Mouse (Mus musculus) CH12.LX (cell line): ENCODE measurements around the gene Arvcf. TPM values are rescaled to one million over a fixed set of nuclear protein-coding genes. Genes with fewer than 3 reads are reported as not detected.

Experiments
- DNase-seq: peaks from one replicate; pipeline ENCODE4 v3.0.0-alpha.2; 2013; ENCODE audit errors: extremely low read depth
- H3K27ac ChIP-seq: 2 replicates; pipeline ENCODE4 v1.5.1; 2012; ENCODE audit warnings: low read depth, mild to moderate bottlenecking, control low read depth, moderate library complexity; ENCODE audit not compliant: insufficient read depth
- H3K27me3 ChIP-seq: replicated peaks from 2 replicates; pipeline ENCODE3; 2012; ENCODE audit warnings: inconsistent platforms
- H3K36me3 ChIP-seq, 2 experiments: replicated peaks in 1 of 2; 2 replicates each; pipeline versions ENCODE3 to v1.6.1; 2012; ENCODE audit warnings: inconsistent platforms in 1 of 2, low read length in 1 of 2, mild to moderate bottlenecking in 1 of 2, mixed read lengths in 1 of 2, moderate library complexity in 1 of 2; ENCODE audit not compliant: control insufficient read depth in 1 of 2, insufficient read depth in 1 of 2
- H3K4me1 ChIP-seq, 2 experiments: 2 replicates each; pipeline ENCODE4 v1.6.1; 2012; ENCODE audit warnings: inconsistent platforms in 1 of 2, moderate library complexity in 1 of 2; ENCODE audit not compliant: insufficient read depth in 2 of 2, control insufficient read depth in 1 of 2
- H3K4me2 ChIP-seq: 2 replicates; pipeline ENCODE4 v1.6.1; 2012; ENCODE audit warnings: low read depth, mild to moderate bottlenecking, control low read depth; ENCODE audit not compliant: poor library complexity, insufficient read depth, severe bottlenecking
- H3K4me3 ChIP-seq, 3 experiments: fragments of 150-350 bp in 1 of 3; sonication (generic) in 1 of 3; replicated peaks in 1 of 3; 2 replicates each; pipeline versions ENCODE3 to v1.5.1; 2011 to 2012; ENCODE audit warnings: low read depth in 2 of 3, low read length in 2 of 3, mild to moderate bottlenecking in 2 of 3, moderate library complexity in 2 of 3, control low read depth in 1 of 3, improper control_type of control experiment in 1 of 3, inconsistent platforms in 1 of 3, mixed read lengths in 1 of 3; ENCODE audit not compliant: poor library complexity in 1 of 3
- H3K79me2 ChIP-seq: replicated peaks from 2 replicates; pipeline ENCODE4 v1.6.1; 2012; ENCODE audit warnings: mild to moderate bottlenecking, moderate library complexity; ENCODE audit not compliant: control insufficient read depth, poor library complexity, insufficient read depth, severe bottlenecking; ENCODE audit errors: extremely low read depth
- H3K9ac ChIP-seq: 2 replicates; pipeline ENCODE4 v1.6.1; 2012; ENCODE audit warnings: low read depth, mild to moderate bottlenecking, control low read depth, moderate library complexity; ENCODE audit not compliant: insufficient read depth
- H3K9me3 ChIP-seq: replicated peaks from 2 replicates; pipeline ENCODE3; 2012; ENCODE audit warnings: low read length, inconsistent platforms, mixed read lengths
- CTCF ChIP-seq, 2 experiments: IDR thresholded peaks in 1 of 2; conservative IDR thresholded peaks in 1 of 2; 2 replicates each; pipeline ENCODE4 v1.5.1; 2011 to 2012; ENCODE audit warnings: low read depth in 2 of 2, low read length in 2 of 2, improper control_type of control experiment in 1 of 2, inconsistent platforms in 1 of 2, mild to moderate bottlenecking in 1 of 2, moderate library complexity in 1 of 2
- ELF1 ChIP-seq: IDR thresholded peaks from 2 replicates; pipeline ENCODE4 v1.6.1; 2014; ENCODE audit warnings: low read depth, mild to moderate bottlenecking, inconsistent platforms, low read length, improper control_type of control experiment
- EP300 ChIP-seq: IDR thresholded peaks from 2 replicates; pipeline ENCODE4 v1.6.1; 2011; ENCODE audit warnings: low read length, improper control_type of control experiment
- ETS1 ChIP-seq: conservative IDR thresholded peaks from 2 replicates; pipeline ENCODE4 v1.6.1; 2012; ENCODE audit warnings: low read depth, mild to moderate bottlenecking, inconsistent platforms, low read length, improper control_type of control experiment, moderate library complexity
- HCFC1 ChIP-seq: IDR thresholded peaks from 2 replicates; pipeline ENCODE4 v1.6.1; 2012; ENCODE audit warnings: low read depth, mild to moderate bottlenecking, inconsistent platforms, low read length, improper control_type of control experiment
- IRF4 ChIP-seq: IDR thresholded peaks from 2 replicates; pipeline ENCODE4 v1.6.1; 2014; ENCODE audit warnings: low read depth, mild to moderate bottlenecking, inconsistent platforms, low read length, improper control_type of control experiment
- JUN ChIP-seq: IDR thresholded peaks from 2 replicates; pipeline ENCODE4 v1.6.1; 2011; ENCODE audit warnings: low read depth, mild to moderate bottlenecking, low read length, improper control_type of control experiment, moderate library complexity; ENCODE audit not compliant: insufficient read depth
- MAX ChIP-seq: IDR thresholded peaks from 2 replicates; pipeline ENCODE4 v1.6.1; 2011; ENCODE audit warnings: low read length, improper control_type of control experiment
- MAZ ChIP-seq: IDR thresholded peaks from 2 replicates; pipeline ENCODE4 v1.6.1; 2012; ENCODE audit warnings: low read depth, mild to moderate bottlenecking, inconsistent platforms, low read length, improper control_type of control experiment, moderate library complexity
- MEF2A ChIP-seq: IDR thresholded peaks from 2 replicates; pipeline ENCODE4 v1.6.1; 2014; ENCODE audit warnings: low read depth, mild to moderate bottlenecking, inconsistent platforms, low read length, improper control_type of control experiment, borderline replicate concordance
- MXI1 ChIP-seq: IDR thresholded peaks from 2 replicates; pipeline ENCODE4 v1.6.1; 2011; ENCODE audit warnings: mild to moderate bottlenecking, low read depth, low read length, improper control_type of control experiment
- NELFE ChIP-seq: IDR thresholded peaks from 2 replicates; pipeline ENCODE4 v1.6.1; 2011; ENCODE audit warnings: low read depth, low read length, improper control_type of control experiment
- POLR2A ChIP-seq: IDR thresholded peaks from 2 replicates; pipeline ENCODE4 v1.6.1; 2011; ENCODE audit warnings: low read depth, mild to moderate bottlenecking, improper control_type of control experiment, low read length
- POLR2AphosphoS2 ChIP-seq: IDR thresholded peaks from 2 replicates; pipeline ENCODE4 v1.6.1; 2011; ENCODE audit warnings: low read depth, low read length, improper control_type of control experiment
- RCOR1 ChIP-seq: conservative IDR thresholded peaks from 2 replicates; pipeline ENCODE4 v1.6.1; 2012; ENCODE audit warnings: low read depth, mild to moderate bottlenecking, inconsistent platforms, low read length, improper control_type of control experiment
- SIN3A ChIP-seq: IDR thresholded peaks from 2 replicates; pipeline ENCODE4 v1.6.1; 2012; ENCODE audit warnings: low read length, improper control_type of control experiment, inconsistent platforms
- SMC3 ChIP-seq: IDR thresholded peaks from 2 replicates; pipeline ENCODE4 v1.6.1; 2011; ENCODE audit warnings: low read depth, low read length, improper control_type of control experiment
- TBP ChIP-seq: conservative IDR thresholded peaks from 2 replicates; pipeline ENCODE4 v1.6.1; 2011; ENCODE audit warnings: low read depth, low read length, improper control_type of control experiment
- dilution Hi-C: fragments of 300-500 bp; cut with MboI; formaldehyde crosslinking; loops from 2 replicates; pipeline ENCODE4 v1.14.3; 2020; ENCODE audit warnings: low sequenced_read_pairs; ENCODE audit not compliant: extremely low pct_unique_long_range_greater_than_20kb, extremely low pct_ligation_motif_present
- in situ Hi-C: fragments of 300-500 bp; cut with MboI; formaldehyde crosslinking; loops from 3 replicates; pipeline ENCODE4 v1.14.3; 2019; ENCODE audit warnings: low sequenced_read_pairs, low pct_ligation_motif_present, low pct_unique_long_range_greater_than_20kb, mixed read lengths
- polyA plus RNA-seq: library from polyadenylated mRNA; unstranded; fragments of >175 nt; gene quantifications from 2 replicates; pipeline ENCODE4 v1.2.1, GENCODE M21; 2012; ENCODE audit warnings: low read depth; ENCODE audit not compliant: insufficient read length
- total RNA-seq, 2 experiments: library from RNA; depleted of rRNA; stranded (reverse); fragments of 300-350 nt in 1 of 2; fragments of >200 nt in 1 of 2; gene quantifications; 2 replicates each; pipeline ENCODE4 v1.2.3; 2012 to 2014

Arvcf gene
- total and polyA plus RNA-seq, 3 experiments: 1.1 to 7.5 (median 3.9) TPM

- Histone ChIP-seq H3K9ac (no peak overlapping the region), H3K27me3 (no peaks in the 10 kb centered on the region), H3K79me2 (no peaks in the 10 kb centered on the region), H3K27ac (no peak overlapping the region), H3K9me3 (peaks cover 4% of the 10 kb centered on the region), H3K36me3 (no peaks in the 10 kb centered on the region), H3K4me1 (peaks cover 0 to 3% of the 10 kb centered on the region in 2 experiments; a peak in 1 of 4 replicates), H3K4me3 (no peak overlapping the region), H3K4me2 (no peak overlapping the region)
- DNase-seq: no peak
- dilution Hi-C loops: no loop called here
- TF ChIP-seq EP300: no peak
- no peak for TF ChIP-seq CTCF (conservative IDR thresholded peaks at IDR 0.05 in 1 of 2, IDR thresholded peaks at IDR 0.05 in 1 of 2; ENCODE audit: low read depth in 2 of 2, low read length in 2 of 2)
- TF ChIP-seq RCOR1: no peak
- TF ChIP-seq JUN: no peak
- no peak for TF ChIP-seq MAZ
- no peak for TF ChIP-seq SMC3
- no peak for TF ChIP-seq MEF2A
- no peak for TF ChIP-seq POLR2A
- TF ChIP-seq MAX: no peak
- no peak for TF ChIP-seq MXI1
- no peak for TF ChIP-seq HCFC1
- TF ChIP-seq TBP: no peak
- no peak for TF ChIP-seq SIN3A
- in situ Hi-C loops: no loop called here
Observed at GRCm38 (mm10) chr16:18366849-18367248, 18.9 kb downstream of the Arvcf start.

DNA sequence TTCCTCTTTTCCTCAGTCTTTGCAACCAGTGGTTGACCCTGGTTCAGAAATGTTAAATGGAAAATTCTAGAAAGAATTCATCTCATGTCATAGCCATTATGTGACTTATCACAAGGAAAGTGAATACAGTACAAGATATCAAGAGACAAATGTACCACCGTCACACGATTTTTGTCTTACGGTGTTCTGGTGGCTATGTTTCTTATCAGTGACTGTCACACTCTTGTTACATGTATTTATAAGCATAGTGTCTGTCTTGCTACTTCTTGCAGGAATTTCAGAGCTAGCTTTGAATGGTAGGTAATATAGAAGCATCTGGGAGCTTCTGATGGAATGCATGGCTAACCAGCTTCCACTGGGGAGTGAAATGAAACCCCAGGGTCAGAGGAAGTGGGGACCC lies 22.2 kb downstream of the Arvcf start:
- DNase-seq: no peak
- Histone ChIP-seq H3K27me3 (no peaks in the 10 kb centered on the region), H3K36me3 (no peaks in the 10 kb centered on the region), H3K79me2 (no peaks in the 10 kb centered on the region), H3K4me3 (no peak overlapping the region), H3K4me1 (peaks cover 0 to 3% of the 10 kb centered on the region in 2 experiments; a peak in 1 of 4 replicates), H3K4me2 (no peak overlapping the region), H3K9me3 (no peaks in the 10 kb centered on the region), H3K9ac (no peak overlapping the region), H3K27ac (no peak overlapping the region)
- TF ChIP-seq NELFE (no peak), ELF1 (no peak), IRF4 (no peak), SMC3 (no peak), JUN (no peak), ETS1 (no peak), POLR2AphosphoS2 (no peak)
- dilution Hi-C loops (no loop called here), in situ Hi-C loops (no loop called here)
